Mouse (Mus musculus): Measurements from ENCODE around the gene Ngrn.

GRCm38 (mm10) chr7:80227065-80227464, 34.0 kb upstream of the Ngrn start:
- TF ChIP-seq CTCF (IDR thresholded peaks at IDR 0.05) (no peak; the same call in 1 of the 2 replicates), EP300 (IDR thresholded peaks at IDR 0.05) (no peak)

All from lung, postnatal 0 days (tissue).